Mouse (Mus musculus): ENCODE data around the gene Numa1. TPM values are rescaled to one million over a fixed set of nuclear protein-coding genes. Genes with fewer than 3 reads are reported as not detected.

Gene Numa1
- polyA plus RNA-seq, 1 experiment from 2014 or later, result 66.2 TPM

DNA sequence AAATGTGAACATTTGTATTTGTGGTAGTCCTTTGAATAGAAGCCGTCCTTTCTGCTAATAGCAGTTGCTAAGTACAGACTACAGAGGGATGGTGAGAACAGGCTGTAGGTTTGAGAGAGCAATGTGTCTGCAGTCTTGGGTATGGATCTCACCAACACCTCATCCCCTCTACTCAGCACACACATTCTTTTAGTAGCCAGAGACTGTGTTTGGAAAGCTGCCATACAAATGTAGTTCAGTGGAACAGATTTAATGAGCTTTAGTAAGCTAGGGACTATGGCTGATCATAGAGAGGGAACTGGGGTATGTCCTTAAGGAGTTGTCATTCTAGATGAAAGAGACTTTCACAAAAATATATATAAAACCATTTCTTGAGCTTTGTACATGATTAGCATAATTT is 33.3 kb downstream of the Numa1 start:
- Histone ChIP-seq H3K4me3 (no peak overlapping the region), H3K9ac (no peak overlapping the region), H3K9me3 (replicated peaks) (no peaks in the 10 kb centered on the region), H3K36me3 (ENCODE audit: poor library complexity, severe bottlenecking) (no peaks in the 10 kb centered on the region), H3K27me3 (no peaks in the 10 kb centered on the region), H3K4me1 (peaks cover 42% of the 10 kb centered on the region), H3K4me2 (no peak overlapping the region), H3K27ac (no peak overlapping the region)
- WGBS, result 97% methylated on average over 1 of the region's 1 CpGs
- ATAC-seq, result no peak

GRCm38 (mm10) chr7:101968751-101969150 is 34.8 kb downstream of the Numa1 start:
- WGBS, result 65% methylated on average over 2 of the region's 2 CpGs
- peaks cover 57% of the 10 kb centered on the region for H3K4me1 ChIP-seq
- ATAC-seq, result no peak
- no peaks in the 10 kb centered on the region for H3K36me3 ChIP-seq (ENCODE audit: poor library complexity, severe bottlenecking)
- peak overlapping the region; percentile 100 for H3K27ac ChIP-seq
- 0 out of 2 replicates have a peak overlapping the region, but pooled peaks have one; percentile 70 for H3K4me3 ChIP-seq
- H3K27me3 ChIP-seq, result no peaks in the 10 kb centered on the region
- peak overlapping the region; percentile 75 for H3K4me2 ChIP-seq
- no peaks in the 10 kb centered on the region for H3K9me3 ChIP-seq (replicated peaks)
- H3K9ac ChIP-seq, result peak overlapping the region; percentile 49

DNA sequence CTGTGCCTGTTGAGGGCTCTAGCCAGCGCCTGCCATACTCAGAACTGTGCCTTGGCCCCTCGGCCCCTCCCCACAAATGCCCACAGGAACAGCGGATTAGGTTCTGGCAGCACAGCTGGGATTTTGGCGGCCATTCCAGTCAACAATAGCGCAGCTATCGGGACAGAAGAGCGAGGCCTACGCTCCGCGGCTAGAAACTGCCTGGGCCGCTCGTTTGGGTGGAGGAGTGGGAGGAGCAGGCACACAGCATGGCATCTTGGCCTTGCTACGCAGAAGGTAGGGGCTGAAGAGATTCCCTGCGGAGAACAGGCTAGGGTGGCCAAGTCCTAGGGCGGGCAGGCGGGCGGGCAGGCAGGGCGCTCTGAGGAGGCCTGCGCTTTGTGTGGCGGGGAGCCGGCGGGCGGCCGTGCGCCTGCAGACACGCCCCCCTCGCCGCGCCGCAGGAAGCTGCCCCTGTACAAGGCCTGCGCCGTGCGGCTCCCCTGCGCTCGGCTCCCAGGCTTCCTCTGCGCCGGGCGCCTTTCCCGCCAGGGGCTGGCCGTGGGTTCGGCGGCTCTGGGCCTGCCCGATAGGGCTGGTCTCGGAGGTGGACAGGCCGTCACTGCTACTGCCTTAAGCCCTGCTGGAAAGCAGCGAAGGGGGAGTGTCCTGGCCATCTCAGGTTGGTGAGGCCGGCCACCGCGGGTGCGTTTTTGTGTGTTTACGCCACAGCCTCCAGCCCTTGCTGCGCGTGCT is 36.0 kb downstream of the Numa1 start:
- Histone ChIP-seq H3K4me1 (peaks cover 64% of the 10 kb centered on the region), H3K9me3 (replicated peaks) (no peaks in the 10 kb centered on the region), H3K9ac (peak overlapping the region; percentile 95), H3K4me3 (peak overlapping the region; percentile 70), H3K27me3 (no peaks in the 10 kb centered on the region), H3K4me2 (peak overlapping the region; percentile 75), H3K36me3 (ENCODE audit: poor library complexity, severe bottlenecking) (no peaks in the 10 kb centered on the region), H3K27ac (peak overlapping the region; percentile 100)
- under 1% methylated on average over 40 of the region's 53 CpGs for WGBS
- ATAC-seq, result peak; percentile 91

DNA sequence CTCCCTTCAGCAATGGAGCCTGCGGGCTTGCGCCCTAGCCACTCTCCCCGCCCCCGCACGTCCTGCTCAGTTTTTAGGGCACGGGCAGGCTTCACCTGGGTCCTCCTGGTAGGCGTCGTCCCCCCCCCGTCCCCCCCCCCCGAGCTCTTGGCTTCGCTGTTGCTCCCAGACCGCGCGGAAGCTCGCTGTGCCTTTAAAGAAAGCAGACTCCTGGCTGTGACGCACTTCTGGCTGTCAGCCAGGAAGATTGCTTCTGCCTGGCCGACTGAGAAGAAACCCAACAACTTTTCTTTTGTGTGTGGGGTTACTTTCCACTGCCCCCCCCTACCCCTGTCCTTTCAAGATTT is 36.5 kb downstream of the Numa1 start:
- Histone ChIP-seq H3K4me2 (peak overlapping the region; percentile 75), H3K4me1 (peaks cover 64% of the 10 kb centered on the region), H3K36me3 (ENCODE audit: poor library complexity, severe bottlenecking) (no peaks in the 10 kb centered on the region), H3K27ac (peak overlapping the region; percentile 100), H3K9ac (peak overlapping the region; percentile 95), H3K27me3 (no peaks in the 10 kb centered on the region), H3K4me3 (peak overlapping the region; percentile 70), H3K9me3 (replicated peaks) (no peaks in the 10 kb centered on the region)
- WGBS, result 0% methylated on average over 17 of the region's 17 CpGs
- ATAC-seq, result peak; percentile 68

GRCm38 (mm10) chr7:101970821-101971461 is 37.0 kb downstream of the Numa1 start:
- WGBS, result under 1% methylated on average over 19 of the region's 19 CpGs
- ATAC-seq, result peak; percentile 76
- Histone ChIP-seq H3K27ac (peak overlapping the region; percentile 100), H3K9ac (peak overlapping the region; percentile 95), H3K36me3 (ENCODE audit: poor library complexity, severe bottlenecking) (peaks cover under 1% of the 10 kb centered on the region; the same call in 1 of the 2 replicates), H3K27me3 (no peaks in the 10 kb centered on the region), H3K4me1 (peaks cover 64% of the 10 kb centered on the region), H3K4me3 (peak overlapping the region; percentile 70), H3K9me3 (replicated peaks) (no peaks in the 10 kb centered on the region), H3K4me2 (peak overlapping the region; percentile 75)

DNA sequence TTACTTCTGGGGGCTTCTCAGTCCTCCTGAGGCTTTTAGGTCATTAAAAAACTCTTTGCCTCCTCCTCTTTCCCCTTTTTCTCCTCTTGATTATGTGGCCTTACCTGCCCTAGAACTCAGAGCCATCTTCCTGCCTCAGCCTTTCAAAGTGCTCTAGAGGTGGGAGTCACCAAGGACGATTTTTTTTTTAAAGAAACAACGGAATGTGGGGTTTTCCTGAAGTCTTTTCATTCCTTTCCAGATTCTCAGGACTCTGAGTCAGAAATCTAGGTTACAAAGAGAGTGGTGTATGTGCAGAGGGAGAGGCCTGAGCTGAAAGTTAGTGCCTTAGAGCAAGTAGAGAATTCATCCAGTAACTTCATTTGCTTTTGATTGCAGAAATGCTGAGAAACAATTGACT is 37.8 kb downstream of the Numa1 start:
- H3K4me2 ChIP-seq, result peak overlapping the region; percentile 75
- 34% methylated on average over 2 of the region's 2 CpGs for WGBS
- no peaks in the 10 kb centered on the region for H3K27me3 ChIP-seq
- H3K36me3 ChIP-seq (ENCODE audit: poor library complexity, severe bottlenecking), result peaks cover 7% of the 10 kb centered on the region; the same call in 1 of the 2 replicates
- no peaks in the 10 kb centered on the region for H3K9me3 ChIP-seq (replicated peaks)
- peaks cover 61% of the 10 kb centered on the region for H3K4me1 ChIP-seq
- no peak for ATAC-seq
- H3K4me3 ChIP-seq, result peak overlapping the region; percentile 70
- peak overlapping the region; percentile 100 for H3K27ac ChIP-seq
- H3K9ac ChIP-seq, result peak overlapping the region; percentile 95

DNA sequence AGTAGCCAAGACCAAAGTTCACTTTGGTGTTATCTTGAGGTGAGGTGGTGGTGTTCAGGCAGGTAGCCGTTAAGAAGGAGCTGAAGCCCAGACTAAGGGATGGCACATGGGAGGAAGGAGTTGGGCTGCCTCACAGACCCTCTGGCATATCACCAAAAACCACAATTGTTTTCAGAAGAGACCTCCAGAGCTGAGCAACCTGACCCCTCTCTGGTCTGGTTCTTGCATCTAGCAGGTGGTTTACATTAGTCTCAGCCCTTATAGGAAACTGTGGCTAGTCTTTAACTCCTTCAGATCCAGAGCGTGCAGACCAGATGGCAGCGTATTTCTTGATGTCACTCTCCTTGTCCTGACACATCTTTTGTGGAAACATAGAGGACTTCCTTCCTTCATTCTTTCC is 39.8 kb downstream of the Numa1 start:
- 85% methylated on average over 3 of the region's 3 CpGs for WGBS
- Histone ChIP-seq H3K4me2 (no peak overlapping the region), H3K4me1 (peaks cover 44% of the 10 kb centered on the region), H3K27me3 (no peaks in the 10 kb centered on the region), H3K27ac (no peak overlapping the region), H3K9ac (no peak overlapping the region), H3K9me3 (replicated peaks) (no peaks in the 10 kb centered on the region), H3K36me3 (ENCODE audit: poor library complexity, severe bottlenecking) (peaks cover 15% of the 10 kb centered on the region), H3K4me3 (no peak overlapping the region)
- ATAC-seq, result no peak

DNA sequence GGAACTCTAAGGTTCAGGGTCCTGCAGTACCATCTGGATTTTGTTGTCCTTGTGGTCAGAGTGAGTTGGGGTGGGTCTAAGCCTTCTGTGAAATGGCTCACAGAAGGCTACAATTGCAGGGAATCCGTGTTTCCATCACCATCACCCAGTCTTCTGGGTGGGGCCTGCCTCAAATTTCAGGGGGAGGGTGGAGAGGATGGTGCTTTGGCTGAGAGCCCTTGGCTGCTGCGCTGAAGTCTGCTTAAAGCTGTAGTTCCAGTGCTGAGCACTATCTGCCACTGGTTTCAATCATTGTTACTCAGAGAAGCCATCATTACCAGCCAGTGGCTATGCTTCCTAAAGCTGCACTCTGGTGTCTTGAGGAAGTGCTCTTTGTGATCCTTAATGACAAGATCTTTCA is 40.6 kb downstream of the Numa1 start:
- Histone ChIP-seq H3K9ac (no peak overlapping the region), H3K4me2 (no peak overlapping the region), H3K9me3 (replicated peaks) (no peaks in the 10 kb centered on the region), H3K36me3 (ENCODE audit: poor library complexity, severe bottlenecking) (peaks cover 18% of the 10 kb centered on the region), H3K4me1 (peaks cover 36% of the 10 kb centered on the region), H3K27me3 (no peaks in the 10 kb centered on the region), H3K4me3 (no peak overlapping the region), H3K27ac (0 out of 2 replicates have a peak overlapping the region, but pooled peaks have one; percentile 0)
- 80% methylated on average over 2 of the region's 2 CpGs for WGBS
- ATAC-seq, result no peak

GRCm38 (mm10) chr7:101982735-101983134 is 48.8 kb downstream of the Numa1 start:
- 71% methylated on average over 1 of the region's 1 CpGs for WGBS
- no peak for ATAC-seq

GRCm38 (mm10) chr7:101985081-101985480 is 51.2 kb downstream of the Numa1 start:
- no peaks in the 10 kb centered on the region for H3K4me1 ChIP-seq
- peaks cover 63% of the 10 kb centered on the region for H3K36me3 ChIP-seq (ENCODE audit: poor library complexity, severe bottlenecking)
- ATAC-seq, result no peak
- no peaks in the 10 kb centered on the region for H3K9me3 ChIP-seq (replicated peaks)
- H3K27me3 ChIP-seq, result no peaks in the 10 kb centered on the region
- H3K9ac ChIP-seq, result no peak overlapping the region
- 98% methylated on average over 3 of the region's 3 CpGs for WGBS
- no peak overlapping the region for H3K4me3 ChIP-seq
- no peak overlapping the region for H3K4me2 ChIP-seq
- no peak overlapping the region for H3K27ac ChIP-seq

More at GRCm38 (mm10) chr7:101982735-101983134, 48.8 kb downstream of the Numa1 start:
- H3K9me3 ChIP-seq (replicated peaks), result no peaks in the 10 kb centered on the region
- no peak overlapping the region for H3K4me2 ChIP-seq
- no peaks in the 10 kb centered on the region for H3K27me3 ChIP-seq
- no peak overlapping the region for H3K9ac ChIP-seq
- no peak overlapping the region for H3K27ac ChIP-seq
- H3K4me3 ChIP-seq, result no peak overlapping the region
- peaks cover 43% of the 10 kb centered on the region for H3K36me3 ChIP-seq (ENCODE audit: poor library complexity, severe bottlenecking)
- H3K4me1 ChIP-seq, result no peaks in the 10 kb centered on the region

DNA sequence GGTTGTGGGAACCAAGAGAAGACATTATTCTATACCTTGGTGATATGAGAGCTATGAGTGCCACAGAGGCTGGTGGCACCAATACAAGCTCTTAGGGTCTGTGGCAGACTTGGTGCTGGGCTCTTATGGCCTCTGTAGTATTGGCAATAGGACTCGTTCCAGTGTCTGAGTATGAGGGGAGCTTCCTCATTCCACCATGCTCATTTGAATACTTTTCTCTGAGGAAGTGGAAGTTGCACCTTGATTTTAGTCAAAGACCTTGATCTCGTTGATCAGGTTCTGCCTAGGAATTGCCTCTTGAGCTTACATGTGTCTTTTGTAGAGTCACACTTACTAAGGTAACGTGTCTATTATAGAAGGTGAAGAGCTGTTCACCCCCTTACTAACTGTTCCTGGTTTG is 60.3 kb downstream of the Numa1 start:
- no peaks in the 10 kb centered on the region for H3K9me3 ChIP-seq (replicated peaks)
- no peak overlapping the region for H3K4me3 ChIP-seq
- no peak overlapping the region for H3K4me2 ChIP-seq
- H3K4me1 ChIP-seq, result no peaks in the 10 kb centered on the region
- H3K27me3 ChIP-seq, result no peaks in the 10 kb centered on the region
- H3K36me3 ChIP-seq (ENCODE audit: poor library complexity, severe bottlenecking), result peaks cover 99% of the 10 kb centered on the region
- H3K9ac ChIP-seq, result no peak overlapping the region
- 96% methylated on average over 3 of the region's 3 CpGs for WGBS
- ATAC-seq, result no peak
- no peak overlapping the region for H3K27ac ChIP-seq

- H3K4me1 ChIP-seq, result no peaks in the 10 kb centered on the region
- peak; percentile 66 for ATAC-seq
- H3K36me3 ChIP-seq (ENCODE audit: poor library complexity, severe bottlenecking), result peaks cover 99% of the 10 kb centered on the region
- no peak overlapping the region for H3K4me3 ChIP-seq
- no peaks in the 10 kb centered on the region for H3K27me3 ChIP-seq
- H3K27ac ChIP-seq, result no peak overlapping the region
- H3K9me3 ChIP-seq (replicated peaks), result no peaks in the 10 kb centered on the region
- H3K4me2 ChIP-seq, result no peak overlapping the region
- H3K9ac ChIP-seq, result no peak overlapping the region
- 70% methylated on average over 14 of the region's 14 CpGs for WGBS
These were observed 64.5 kb downstream of the Numa1 start for GRCm38 (mm10) chr7:101998194-101998927.

All from forebrain, embryonic 13.5 days (tissue).